Mouse (Mus musculus): ENCODE measurements around the gene Serpind1.

Gene Serpind1

DNA sequence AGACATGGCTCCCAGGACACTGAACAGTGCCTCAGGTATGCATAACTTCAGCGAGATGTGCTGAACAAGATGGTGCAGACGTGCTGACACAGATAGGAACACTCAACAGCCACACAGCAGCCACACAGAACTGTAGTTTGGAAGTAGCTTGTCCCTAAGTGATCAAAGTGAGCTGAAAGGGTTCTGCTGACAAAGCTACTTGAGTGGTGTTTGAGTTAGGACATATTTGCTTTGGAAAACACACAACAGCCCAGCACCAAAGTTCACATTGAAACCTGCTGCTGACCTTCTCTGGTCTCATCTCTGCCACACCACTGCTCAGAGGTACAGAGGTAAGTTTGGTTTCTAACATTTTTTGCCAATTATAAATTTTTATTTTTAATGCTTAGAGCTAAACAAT is at the start of gene Serpind1:
Serpind1 (plus strand) TSS at position 256 of the 400 bp plus-strand sequence.
- no peak for DNase-seq (ENCODE audit: low spot score in 2 of 2)

DNA sequence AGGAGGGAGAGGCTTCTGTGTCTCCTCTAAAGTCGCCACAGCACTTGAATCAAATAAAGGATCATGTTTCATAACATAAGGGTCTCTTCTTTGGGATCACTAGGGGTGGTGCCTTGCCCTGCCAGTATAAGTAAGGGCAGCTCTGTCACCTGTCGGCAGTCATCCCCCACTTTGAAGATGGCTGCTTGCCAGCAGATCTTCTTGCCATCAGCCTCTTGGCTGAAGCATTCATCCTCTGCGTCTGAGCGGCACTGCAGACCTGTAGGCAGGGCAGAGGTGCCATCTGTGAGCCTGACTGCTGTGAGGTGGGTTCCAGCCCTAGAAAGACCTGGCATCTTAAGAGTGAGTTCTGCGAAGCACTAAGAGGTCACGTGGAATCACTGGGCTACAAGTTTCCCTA is 48.0 kb upstream of the Serpind1 start:
- DNase-seq (ENCODE audit: low spot score in 2 of 2) = no peak

DNA sequence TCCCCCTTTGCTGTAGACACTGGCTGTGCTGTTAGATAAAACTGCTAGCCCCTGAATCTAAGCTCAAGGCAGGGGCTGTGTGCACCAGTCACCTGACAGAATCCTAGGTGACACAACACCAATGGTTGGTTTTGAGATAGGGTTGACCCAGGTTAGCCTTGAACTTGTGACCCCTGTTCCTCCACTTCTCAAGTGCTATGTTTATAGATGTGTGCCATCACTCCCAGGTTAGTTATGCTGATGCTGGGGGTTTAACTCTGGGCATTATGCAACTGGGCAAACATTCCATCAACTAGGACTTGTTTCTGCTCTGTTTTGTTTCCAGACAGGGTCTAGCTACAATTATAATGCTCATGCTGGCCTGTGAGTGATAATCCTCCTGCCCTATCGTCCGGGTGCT is 44.1 kb upstream of the Serpind1 start:
- DNase-seq (ENCODE audit: low spot score in 2 of 2) = no peak

- no peak for DNase-seq (ENCODE audit: low spot score in 2 of 2)
These were observed 40.2 kb upstream of the Serpind1 start for GRCm38 (mm10) chr16:17291016-17291415.

GRCm38 (mm10) chr16:17292751-17293150 is 38.4 kb upstream of the Serpind1 start:
- DNase-seq (ENCODE audit: low spot score in 2 of 2) = peak in 1 of 2 experiments; percentile 39

DNA sequence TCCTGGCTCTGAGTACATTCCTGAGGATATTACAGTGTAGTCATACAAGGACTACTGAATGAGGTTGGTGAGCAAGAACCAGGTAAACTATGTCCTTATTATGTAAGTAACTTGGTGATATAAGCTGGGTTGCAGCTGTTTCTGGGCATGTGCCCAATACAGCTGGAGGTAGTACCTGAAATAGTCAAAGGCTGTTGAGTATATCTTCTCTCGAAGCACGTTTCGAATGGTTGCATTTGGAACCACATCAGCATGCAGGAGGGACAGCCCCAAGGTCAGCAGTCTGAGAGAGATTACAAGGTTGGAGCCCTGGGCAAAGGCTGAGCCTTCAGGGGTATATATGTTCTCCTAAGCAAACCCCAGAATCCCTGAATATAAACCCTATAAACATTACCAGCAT is 30.4 kb upstream of the Serpind1 start:
- no peak for DNase-seq (ENCODE audit: low spot score in 2 of 2)

- no peak for DNase-seq (ENCODE audit: low spot score in 2 of 2)
These were observed 27.5 kb upstream of the Serpind1 start for GRCm38 (mm10) chr16:17303521-17304245.

DNA sequence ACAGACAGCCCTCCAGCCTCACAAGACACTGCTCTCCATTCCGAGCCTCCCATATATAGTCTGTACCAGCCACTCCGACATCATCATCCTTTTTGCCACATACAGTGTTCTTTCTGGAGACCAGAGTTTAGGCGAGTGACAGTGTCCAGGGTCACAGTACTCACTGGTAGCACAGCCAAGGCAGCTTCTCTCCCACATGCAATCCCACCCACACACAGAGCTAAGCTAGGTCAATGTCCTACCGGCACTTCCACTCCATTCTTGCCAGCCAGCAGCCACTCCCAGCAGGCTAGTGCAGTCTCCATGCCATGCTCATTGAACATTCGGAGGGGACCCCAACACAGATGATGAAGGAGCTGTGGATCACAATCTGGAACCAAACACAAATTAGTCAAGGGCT is 23.7 kb upstream of the Serpind1 start:
- DNase-seq (ENCODE audit: low spot score in 2 of 2) = no peak

DNA sequence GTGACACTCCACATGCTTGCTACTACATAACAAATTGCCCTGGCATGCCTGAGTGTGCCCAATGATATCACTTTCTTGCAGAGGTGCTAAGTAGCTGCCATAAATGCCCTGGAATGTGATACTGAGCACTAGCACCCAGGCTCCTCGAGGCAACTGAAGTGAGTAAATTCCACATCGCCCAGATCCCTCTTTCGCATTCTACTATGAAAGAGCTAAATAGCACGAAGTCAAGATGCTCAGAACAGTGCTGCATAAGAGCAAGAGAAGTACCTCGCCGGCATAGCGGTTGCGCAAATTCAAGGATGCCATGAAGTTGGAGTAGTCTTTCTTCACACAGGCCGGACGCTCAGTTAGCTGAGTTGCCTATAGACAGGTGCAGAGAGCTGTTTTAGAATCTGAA is 22.1 kb upstream of the Serpind1 start:
- DNase-seq (ENCODE audit: low spot score in 2 of 2) = no peak

- no peak for DNase-seq (ENCODE audit: low spot score in 2 of 2)
These were observed 18.6 kb upstream of the Serpind1 start for GRCm38 (mm10) chr16:17312531-17312930.

DNA sequence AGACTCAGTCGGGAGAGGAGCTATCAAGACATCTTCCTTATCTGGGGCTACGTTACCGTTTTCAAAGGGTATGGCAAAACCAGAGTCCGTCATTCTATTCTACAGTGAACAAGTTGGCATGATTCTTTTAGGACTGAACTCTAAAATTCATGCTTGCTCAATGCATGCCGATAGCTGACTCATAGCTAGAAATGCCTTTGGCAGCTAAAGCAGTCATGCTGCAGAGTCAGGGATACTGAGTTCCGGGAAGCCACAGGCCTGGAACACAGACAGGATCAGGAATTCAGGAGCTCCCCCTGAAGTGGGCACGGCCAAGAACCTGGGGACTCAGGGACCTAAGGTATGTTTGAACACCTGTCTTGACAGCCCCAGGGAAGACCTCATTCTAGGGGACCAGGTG is 14.6 kb upstream of the Serpind1 start:
- no peak for DNase-seq (ENCODE audit: low spot score in 2 of 2)

GRCm38 (mm10) chr16:17321481-17321880 is 9.7 kb upstream of the Serpind1 start:
- DNase-seq (ENCODE audit: low spot score in 2 of 2) = no peak

DNA sequence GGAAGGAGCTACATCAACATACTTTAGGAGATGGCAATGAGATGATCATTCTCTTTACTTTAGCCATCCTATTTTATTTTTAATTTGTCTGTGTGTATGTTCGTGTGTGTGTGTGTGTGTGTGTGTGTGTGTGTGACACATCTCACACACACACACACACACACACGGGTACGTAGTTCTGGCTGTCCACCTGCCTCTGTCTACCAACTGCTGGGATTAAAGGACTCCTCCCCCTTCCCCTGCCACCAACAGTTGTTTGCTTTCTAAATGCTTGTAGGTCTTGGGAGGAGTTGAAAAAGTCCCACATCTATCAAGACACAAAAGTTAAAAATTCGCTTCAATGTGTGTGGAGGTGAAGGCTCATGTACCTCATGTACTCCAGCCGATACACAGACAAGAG is 6.4 kb upstream of the Serpind1 start:
- no peak for DNase-seq (ENCODE audit: low spot score in 2 of 2)

DNA sequence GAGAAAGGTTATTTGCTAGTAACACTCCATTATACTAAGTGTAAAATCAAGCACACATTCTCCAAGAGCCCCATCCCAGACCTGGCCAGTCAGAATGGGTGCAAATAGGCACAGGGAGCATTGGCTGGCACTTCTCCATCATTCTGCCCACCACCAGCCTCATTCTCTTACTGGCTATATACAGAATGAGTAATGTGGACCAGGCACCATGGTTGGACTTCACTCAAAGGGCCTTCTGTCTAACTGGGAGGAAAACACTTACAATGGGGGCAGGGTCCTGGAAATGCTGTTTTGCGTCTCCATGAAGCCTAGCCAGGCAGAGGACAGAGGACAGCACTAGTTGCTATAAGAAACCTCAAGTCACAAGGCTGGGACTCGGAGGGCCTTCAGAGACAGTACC is 5.1 kb upstream of the Serpind1 start:
- no peak for DNase-seq (ENCODE audit: low spot score in 2 of 2)

- no peak for DNase-seq (ENCODE audit: low spot score in 2 of 2)
These were observed 1.2 kb upstream of the Serpind1 start for GRCm38 (mm10) chr16:17329848-17330570.

- DNase-seq (ENCODE audit: low spot score in 2 of 2) = no peak
These were observed 684 bp downstream of the Serpind1 start for GRCm38 (mm10) chr16:17331855-17332254.

DNA sequence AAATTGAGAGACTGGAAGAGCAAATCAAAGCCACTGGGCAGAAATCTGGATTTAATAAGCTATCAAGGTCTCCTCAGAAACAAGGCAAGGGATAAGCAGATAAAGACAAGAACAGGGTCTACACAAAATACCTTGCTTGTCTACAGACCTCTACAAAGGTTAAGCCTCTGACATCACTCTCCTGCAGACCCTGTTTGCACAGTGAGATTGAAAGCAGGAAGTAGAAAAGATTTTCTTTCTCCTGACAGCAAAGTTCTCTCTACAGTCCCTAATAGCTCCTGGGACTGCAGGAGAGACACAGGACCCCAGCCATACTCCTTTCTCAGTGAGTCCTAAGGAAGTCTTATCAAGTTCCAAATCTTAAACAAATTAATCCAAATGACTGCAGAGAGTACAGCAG is 3.4 kb downstream of the Serpind1 start:
- no peak for DNase-seq (ENCODE audit: low spot score in 2 of 2)

DNA sequence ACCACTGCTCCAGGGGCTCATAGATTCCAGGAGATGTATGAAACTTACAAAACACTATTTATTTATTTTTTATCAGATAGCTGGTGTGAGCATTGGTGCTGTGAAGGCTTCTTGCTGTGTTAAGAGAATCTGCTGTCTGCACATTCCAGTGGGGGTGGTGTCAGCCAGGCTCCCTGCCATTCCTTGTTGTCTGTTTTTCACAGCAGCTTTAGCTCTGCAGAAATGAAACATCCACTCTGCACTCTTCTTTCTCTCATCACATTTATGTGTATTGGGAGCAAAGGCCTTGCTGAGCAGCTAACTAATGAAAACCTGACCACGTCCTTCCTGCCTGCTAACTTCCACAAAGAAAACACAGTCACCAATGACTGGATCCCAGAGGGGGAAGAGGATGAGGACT is 4.9 kb downstream of the Serpind1 start:
- no peak for DNase-seq (ENCODE audit: low spot score in 2 of 2)

DNA sequence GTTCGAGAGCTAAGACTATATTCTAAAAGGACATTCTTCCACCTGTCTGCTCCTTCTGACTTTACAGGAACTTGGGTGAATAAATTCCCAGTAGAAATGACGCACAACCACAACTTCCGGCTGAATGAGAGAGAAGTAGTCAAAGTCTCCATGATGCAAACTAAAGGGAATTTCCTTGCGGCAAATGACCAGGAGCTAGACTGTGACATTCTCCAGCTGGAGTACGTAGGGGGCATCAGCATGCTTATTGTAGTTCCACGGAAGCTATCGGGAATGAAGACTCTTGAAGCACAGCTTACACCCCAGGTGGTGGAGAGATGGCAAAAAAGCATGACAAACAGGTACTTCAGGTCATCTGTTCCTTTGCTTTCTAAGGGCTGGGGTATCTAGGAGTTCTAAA is 8.5 kb downstream of the Serpind1 start:
- no peak for DNase-seq (ENCODE audit: low spot score in 2 of 2)

DNA sequence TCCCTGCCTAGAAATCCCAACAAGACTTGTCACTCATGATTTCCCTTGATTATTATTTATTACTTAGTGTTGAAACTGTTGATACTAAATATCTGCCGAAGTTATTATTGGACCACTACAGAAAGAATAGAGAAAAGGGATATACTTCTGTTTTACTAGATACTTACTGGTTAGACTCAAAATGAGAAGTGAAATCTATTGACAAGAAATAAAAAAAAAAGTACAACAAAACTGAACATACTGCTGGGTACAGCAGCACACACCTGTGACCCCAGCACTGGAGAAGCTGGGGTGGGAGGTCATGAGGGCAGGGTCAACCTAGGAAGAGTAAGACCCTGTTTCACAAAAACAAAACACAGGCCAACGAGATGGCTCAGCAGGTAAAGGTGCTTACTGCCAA is 9.5 kb downstream of the Serpind1 start:
- DNase-seq (ENCODE audit: low spot score in 2 of 2) = no peak

- DNase-seq (ENCODE audit: low spot score in 2 of 2) = no peak
These were observed 10.7 kb downstream of the Serpind1 start for GRCm38 (mm10) chr16:17341847-17342246.

- no peak for DNase-seq (ENCODE audit: low spot score in 2 of 2)
These were observed 14.1 kb downstream of the Serpind1 start for GRCm38 (mm10) chr16:17345141-17345812.

- no peak for DNase-seq (ENCODE audit: low spot score in 2 of 2)
These were observed 14.6 kb downstream of the Serpind1 start for GRCm38 (mm10) chr16:17345813-17346155.

All from frontal cortex, postnatal 10 days (tissue).